Mouse (Mus musculus): ENCODE results near the gene Eef1a2.
A peak's percentile ranks its signal among the peaks of the same experiment; 100 is the strongest.

The Eef1a2 gene

DNA sequence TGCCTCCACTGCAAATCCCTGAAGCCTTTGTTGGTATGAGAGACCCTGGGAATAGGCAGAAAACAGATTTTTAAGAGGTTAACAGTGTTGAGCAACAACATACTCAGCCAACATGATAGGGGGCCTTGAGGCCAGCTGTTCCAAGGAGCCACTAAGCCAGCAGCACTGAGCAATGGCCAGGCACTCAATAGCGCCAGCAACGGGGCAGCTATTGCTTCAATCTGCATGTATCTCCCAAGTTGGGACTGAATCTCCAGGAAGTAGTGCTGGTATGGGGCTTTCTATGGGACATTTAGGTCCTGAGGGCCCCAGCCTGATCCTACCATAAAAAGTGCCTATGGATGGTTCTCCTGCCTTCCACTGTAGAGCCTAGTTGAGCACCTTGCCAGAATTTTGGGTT lies 1.7 kb upstream of the Eef1a2 start:
- no peak for DNase-seq (ENCODE audit: low read depth)

DNA sequence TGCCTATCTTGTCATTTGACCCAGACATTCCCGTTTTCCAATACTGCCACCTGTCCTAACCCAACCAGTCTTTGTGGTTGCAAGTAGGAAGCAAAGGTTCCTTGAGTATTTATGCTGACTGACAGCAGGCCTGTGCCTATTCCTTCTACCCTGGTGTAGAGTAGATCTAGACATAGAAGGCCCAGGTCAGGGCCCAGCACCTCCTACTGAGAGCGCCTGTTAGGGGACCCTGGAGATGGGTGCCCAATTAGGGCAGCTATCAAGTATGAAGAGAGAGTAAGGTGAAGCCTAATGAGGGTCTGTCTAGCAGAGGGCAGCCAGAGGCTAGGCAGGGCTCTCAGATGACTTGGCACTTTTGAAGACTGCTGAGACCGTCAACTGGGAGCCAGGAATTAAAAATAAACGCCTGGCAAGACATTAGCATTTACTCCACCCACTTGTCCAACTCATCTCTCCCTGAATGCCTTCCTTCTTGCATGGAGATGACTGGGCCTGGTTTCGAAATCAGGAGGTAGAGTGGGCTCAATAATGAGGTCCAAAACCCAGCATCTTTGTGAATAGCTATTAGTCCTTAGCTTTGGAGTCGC lies 995 bp upstream of the Eef1a2 start:
- DNase-seq (ENCODE audit: low read depth): peak; percentile 7

DNA sequence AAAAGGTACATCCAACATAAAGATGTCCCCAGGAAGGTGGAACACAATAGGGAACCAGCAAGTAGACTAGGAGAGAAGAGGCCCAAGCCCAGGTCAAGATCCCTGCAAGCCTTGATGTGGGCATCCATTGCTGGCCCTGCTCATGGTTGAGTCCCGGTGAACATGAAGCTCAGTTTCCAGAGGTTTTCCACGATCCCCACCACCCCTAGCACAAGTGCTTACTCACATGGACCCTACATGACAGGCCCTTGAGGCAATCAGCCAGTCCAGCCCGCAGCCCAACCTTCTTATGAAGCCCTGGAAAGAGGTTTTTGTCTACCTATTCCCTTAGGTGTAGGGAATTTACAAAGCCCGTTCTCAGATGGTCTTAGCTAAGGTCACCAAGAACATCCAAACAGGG lies 366 bp upstream of the Eef1a2 start:
- no peak for DNase-seq (ENCODE audit: low read depth)

DNA sequence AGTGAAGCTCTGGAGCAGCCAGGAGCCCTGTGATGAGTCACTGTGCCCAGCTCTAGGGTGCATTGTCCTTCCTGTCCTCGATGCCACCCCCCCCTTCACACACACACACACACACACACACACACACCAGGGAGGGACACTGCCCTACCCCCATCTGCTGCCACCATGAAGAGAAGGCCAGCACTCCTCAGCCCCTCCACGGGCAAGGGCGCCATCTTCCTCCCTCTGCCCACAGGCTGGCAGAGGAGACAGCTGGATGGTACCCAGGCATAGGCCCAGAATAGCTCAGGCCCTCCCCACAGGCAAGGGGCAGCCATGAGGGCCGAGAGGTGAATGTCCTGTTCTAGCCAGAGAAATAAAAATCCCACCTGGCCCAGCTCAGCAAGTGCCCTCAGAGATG lies 1.0 kb downstream of the Eef1a2 start:
- no peak for DNase-seq (ENCODE audit: low read depth)

DNA sequence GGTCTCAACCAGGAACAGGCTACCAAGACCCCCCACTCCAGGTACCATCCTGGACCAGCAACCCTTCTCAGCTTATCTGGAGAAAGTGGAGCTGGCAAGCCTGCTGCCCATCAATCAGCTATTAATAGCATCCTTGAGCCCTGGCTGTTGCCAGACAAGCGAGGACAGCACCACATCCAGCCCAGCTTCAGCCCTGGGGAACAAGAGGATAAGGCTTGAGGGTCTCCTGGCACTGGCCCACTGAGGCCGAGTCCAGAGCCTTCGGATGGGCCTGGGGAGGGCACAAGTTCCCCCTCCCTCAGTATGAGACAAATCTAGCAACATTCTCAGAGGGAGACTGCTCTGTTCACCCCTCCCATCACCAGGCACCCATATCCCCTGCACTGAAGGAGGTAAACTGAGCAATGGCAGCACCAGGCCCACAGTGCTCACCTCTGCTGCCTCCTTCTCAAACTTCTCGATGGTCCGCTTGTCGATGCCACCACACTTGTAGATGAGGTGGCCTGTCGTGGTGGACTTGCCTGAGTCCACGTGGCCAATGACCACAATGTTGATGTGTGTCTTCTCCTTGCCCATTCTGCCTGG lies 1.9 kb downstream of the Eef1a2 start:
- DNase-seq (ENCODE audit: low read depth): no peak

DNA sequence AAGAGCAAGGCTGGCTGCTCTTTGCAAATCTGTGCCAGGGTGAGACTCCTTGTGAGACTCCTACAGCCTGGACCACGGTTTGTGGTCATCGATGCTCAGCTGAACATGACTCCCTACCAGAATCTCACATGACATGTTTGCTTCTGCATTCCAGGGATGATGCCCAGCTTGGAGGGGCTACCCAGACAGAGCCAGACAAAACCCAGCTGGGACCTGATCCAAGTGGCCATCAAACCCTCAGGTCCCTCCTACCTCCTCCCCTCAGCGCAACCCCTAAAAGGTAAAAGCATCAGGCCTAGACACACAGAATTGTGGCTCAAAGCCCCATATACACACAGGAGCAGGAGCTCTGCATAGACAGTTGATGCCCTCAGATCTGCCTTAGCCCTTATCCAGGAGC lies 2.5 kb downstream of the Eef1a2 start:
- DNase-seq (ENCODE audit: low read depth): no peak

DNA sequence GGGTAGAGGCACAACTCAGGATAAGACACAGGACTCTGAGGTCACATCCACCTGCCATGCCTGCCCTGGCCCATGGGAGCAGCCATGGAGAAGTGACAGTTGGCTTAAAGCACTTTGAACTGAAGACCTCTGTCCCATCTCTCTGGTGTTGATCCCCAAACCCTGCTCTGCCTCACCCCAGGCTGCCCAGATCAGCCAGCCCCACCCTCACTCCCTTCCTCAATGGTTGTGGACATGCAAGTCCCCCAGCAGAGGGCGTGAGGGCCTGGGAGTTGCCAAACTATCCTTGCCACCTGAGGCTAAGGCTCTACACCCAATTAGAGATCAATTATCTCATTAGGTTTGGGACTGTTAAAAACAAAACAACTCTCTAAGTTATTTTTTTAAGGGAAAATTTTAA lies 3.0 kb downstream of the Eef1a2 start:
- DNase-seq (ENCODE audit: low read depth): no peak

DNA sequence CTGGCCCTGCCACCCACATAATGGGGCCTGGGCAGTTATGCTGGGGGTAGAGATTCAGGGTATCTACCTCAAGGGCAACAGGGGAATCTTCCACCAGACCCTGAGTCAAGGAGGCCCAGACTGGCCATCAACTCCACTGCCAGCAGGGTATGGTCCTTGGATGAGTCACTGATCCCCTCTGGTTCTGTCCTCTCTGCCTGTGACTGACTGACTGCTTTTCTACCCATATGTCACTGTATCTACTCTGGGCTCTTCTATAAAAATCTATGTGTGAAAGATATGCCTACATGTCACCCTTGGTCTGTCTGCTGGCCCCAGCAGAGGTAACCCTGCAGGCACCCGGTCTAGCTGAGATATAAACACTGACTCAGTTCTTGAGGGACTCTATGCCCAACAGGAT lies 3.7 kb downstream of the Eef1a2 start:
- no peak for DNase-seq (ENCODE audit: low read depth)

DNA sequence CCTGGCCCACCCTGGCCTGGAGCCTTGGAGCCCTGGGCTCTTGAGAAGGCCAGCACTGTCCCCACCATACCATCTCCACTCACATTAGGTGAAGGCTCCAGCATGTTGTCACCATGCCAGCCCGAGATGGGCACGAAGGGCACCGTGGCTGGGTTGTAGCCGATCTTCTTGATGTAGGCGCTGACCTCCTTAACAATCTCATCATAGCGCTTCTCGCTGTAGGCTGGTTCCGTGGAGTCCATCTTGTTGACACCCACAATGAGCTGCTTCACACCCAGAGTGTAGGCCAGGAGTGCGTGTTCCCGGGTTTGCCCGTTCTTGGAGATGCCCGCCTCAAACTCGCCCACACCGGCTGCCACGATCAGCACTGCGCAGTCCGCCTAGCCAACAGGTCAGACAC lies 4.1 kb downstream of the Eef1a2 start:
- DNase-seq (ENCODE audit: low read depth): no peak

DNA sequence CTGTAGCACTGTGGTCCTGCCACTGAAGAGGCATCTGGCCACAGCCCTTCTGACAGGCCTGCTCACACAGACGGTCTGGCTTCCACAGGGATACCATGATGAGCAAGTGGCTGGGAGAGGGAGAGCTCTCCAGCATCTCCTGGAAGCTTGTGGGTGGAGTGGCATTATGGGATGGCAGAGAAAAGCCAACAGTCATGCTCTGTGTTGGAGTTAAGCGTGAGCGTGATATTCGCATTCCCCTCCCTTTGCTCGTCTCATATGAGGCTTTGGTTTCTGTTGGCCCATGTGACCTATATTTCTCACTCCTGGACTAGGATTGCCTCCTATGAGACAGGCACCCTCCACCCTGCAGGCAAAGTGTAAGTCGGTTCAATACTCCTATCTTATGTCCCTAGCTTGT lies 6.5 kb downstream of the Eef1a2 start:
- no peak for DNase-seq (ENCODE audit: low read depth)

DNA sequence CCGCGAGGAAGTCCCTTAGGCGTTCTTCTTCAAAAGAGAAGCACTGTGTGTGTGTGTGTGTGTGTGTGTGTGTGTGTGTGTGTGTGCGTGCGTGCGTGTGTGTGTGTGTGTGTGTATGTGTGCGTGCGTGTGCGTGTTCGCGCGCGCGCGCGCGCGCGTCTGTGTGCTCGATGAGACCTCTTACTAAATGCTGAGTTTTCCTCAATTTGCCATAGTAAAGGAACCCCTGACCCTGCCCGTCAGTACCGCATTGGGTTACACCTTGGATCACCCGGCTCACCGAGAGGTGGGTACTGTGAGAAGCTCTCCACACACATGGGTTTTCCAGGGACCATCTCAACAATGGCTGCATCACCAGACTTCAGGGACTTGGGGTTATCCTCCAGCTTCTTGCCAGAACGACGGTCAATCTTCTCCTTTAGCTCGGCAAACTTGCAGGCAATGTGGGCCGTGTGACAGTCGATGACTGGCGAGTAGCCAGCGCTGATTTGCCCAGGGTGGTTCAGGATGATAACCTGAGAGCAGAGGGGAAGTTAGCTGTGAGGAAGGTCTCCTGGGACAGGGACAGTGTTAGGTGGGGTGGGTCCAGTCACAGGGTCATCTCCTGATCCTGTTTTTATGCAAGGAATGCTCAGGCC lies 8.4 kb downstream of the Eef1a2 start:
- DNase-seq (ENCODE audit: low read depth): no peak

DNA sequence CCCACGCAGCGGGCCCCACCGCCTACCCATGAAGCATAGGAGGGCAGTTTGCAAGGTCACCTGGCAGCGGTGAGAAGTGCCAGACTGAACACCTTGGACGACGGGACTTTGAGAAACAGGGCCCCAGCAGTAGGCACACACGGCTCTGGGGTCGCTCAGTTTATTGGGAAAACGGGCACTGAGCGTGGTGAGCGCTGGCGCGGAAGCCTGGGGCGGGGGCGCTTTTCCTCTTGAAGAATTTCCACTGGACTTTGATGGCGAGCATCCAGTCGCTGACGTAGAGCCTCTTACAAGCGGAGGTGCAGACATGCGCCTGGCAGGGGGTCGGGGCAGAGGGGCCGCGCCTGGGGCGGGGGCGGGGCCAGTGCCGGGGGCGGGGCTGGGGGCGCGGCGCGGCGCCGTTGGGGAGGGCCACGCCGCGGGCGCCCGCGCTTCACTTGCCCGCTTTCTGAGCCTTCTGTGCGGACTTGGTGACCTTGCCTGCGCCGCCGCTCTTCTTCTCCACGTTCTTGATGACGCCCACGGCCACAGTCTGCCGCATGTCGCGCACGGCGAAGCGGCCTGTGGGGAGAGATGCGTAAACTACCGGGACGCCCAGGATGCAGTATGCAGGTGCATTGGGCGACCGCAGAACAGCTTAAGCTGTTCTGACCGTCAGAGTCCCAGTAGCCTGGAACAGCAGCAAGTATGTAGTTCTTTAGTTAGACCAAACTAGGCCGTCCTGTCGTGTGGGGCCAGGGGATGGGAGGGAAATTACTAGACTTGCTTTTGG lies 9.1 kb downstream of the Eef1a2 start:
- no peak for DNase-seq (ENCODE audit: low read depth)

DNA sequence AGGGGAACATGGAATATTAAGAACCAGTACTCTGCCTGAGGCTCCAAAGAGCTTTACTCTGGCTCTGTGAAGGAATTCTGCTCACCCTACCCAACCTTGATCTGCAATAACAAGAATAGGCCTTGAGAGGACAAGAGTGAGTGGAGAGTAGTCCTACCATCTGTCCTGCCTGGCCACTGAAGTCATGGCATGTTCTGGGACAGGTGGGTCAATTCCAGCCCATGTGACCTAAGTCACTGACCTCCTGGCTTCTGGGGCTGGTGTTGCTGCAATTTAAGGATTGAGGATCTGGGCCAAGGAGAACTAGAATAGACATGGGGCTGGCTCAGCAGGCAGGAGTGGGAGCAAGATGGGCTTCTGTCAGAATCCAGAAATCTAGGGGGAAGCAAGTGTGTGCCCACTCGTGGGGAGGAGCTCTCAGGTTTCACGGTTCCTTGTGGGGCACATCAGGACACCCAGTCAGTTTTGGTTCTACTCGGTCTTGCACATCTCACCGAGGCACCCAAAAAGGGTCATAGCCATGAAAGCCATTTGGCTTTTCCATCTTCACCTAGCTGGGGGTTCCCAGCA lies 9.8 kb downstream of the Eef1a2 start:
- DNase-seq (ENCODE audit: low read depth): no peak

DNA sequence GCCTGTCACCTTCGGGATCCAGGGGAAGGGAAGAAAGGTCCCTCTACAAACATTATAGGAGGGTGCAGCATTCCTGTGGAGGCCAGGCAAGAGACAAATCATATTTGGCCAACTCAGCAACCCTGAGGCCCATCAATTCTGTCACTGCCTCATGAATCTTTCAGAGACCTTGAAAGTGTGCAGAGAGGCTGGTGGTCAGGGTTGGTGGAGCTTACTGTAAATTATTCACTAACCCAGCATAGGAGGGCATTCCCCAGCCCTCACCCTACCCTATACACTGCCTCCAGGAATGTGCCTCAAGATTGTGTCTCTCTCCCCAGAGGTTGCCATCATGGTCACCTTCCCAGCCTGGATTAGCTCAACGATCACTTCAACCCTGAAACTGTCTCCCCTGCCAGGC lies 12.1 kb downstream of the Eef1a2 start:
- no peak for DNase-seq (ENCODE audit: low read depth)

DNA sequence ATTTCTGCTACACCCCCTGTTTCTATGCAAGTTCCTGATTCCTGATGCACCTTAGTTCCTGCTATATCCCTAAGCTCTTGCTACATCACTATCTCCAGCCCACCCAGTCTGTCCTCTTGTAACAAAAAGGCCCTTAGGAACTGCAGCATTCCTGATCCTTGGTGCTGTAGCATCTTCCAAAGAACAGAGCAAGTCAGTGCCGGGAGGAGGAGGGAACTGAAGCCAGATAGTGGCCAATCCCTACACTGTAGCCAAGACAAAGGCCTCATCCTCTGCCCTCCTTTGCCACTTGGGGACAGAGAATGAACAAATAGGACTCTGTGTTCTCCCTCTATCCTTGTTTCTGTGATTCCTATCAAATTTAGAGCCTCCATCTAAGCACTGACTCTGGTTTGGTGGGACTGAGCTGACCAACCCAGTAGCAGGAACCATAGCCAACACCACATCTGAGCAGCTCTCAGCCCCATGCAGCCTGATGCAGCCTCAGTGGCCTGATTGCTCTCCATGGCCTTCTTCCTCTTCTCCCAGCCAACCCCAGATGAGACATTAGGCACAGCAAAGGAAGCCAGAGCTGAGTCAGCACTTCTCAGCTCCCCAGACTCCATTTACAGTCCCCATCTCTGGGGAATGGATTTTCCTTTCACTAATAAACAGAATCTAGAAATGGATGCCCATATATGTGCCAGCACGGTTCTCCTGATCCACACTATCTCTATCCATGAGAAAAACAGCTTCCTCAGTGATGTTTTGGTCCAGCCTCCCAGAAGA lies 13.1 kb downstream of the Eef1a2 start:
- DNase-seq (ENCODE audit: low read depth): no peak

DNA sequence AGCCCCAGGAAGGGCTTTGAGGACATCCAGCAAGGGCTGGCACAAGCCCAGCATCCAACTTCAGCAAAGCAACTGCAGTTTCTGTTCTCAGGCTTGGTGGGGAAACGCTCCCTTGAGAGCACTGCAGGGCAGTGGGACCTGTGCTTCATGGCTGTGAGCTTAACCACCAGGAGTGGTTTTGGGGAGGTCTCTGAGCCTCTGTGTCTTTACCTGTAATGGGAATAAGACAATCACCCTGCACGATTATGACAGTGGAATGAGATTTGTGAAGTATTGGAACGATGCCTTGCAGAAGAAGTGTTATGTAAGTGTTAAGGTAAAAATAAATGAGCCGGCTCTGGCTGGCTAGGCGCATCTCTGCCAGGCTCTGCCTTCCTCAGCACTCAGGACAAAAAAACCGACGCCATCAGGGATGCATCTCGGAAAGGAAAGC lies 14.1 kb downstream of the Eef1a2 start:
- no peak for DNase-seq (ENCODE audit: low read depth)

DNA sequence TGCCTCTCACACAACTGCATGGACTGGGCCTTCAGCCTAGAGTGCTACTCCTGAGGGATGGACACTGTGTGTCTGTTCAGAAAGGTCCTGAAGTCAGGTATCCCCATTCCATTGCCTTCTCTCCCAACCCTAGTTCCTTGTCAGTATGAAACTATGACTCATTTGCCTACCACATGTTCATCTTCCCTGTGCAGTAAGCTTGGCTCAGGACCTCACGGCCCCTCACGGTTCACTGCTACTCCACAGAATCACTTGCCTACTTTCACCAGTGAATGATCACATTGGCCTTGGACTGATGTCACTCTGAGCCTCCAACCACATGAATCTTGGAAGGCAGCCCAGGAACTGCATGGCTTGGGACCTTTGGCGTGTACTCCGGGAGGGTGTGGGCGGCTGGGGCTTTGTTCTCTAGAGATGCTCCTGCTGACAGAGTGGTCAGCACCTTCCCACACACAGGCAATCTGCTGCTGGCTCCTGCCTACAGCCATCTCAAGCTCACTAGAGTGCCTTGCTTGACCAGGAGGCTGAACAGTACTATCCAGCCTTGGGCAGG lies 17.1 kb downstream of the Eef1a2 start:
- no peak for DNase-seq (ENCODE audit: low read depth)

DNA sequence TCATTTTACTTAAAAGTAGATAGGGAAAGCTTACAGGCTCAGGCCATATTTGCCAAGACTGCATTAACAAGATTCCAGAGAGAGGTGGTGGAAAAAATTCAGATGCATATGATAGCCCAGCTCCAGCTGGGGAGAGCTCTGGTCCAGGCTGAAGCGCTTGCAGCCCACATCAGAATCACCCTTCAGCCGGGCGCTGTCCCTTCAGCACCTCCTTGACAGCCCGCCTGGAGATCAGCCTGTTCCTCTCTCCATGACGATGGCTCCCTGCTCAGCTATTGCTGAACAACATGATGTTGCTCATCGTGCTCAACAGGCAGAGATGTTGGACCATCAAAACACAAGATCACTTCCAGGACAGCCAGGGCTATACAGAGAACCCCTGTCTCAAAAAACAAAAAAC lies 19.9 kb downstream of the Eef1a2 start:
- DNase-seq (ENCODE audit: low read depth): no peak

DNA sequence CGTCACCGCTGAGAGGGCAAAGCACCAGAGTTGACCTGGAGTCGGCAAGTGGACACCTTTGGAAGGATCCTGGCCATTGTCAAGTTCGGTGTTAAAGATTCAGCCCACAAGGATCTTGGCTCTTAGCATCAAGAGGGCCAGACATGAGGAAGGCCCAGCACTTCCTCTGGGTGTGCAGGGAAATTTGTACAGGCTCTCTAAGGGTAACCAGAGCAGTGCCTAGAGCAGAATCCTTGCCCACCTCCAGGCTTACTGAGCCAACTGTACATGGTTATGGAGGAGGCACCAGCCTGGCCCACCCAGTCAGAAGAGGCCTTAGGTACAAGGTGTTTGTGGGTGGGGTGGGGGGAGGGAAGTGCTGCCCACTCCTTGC lies 21.4 kb downstream of the Eef1a2 start:
- DNase-seq (ENCODE audit: low read depth): no peak

DNA sequence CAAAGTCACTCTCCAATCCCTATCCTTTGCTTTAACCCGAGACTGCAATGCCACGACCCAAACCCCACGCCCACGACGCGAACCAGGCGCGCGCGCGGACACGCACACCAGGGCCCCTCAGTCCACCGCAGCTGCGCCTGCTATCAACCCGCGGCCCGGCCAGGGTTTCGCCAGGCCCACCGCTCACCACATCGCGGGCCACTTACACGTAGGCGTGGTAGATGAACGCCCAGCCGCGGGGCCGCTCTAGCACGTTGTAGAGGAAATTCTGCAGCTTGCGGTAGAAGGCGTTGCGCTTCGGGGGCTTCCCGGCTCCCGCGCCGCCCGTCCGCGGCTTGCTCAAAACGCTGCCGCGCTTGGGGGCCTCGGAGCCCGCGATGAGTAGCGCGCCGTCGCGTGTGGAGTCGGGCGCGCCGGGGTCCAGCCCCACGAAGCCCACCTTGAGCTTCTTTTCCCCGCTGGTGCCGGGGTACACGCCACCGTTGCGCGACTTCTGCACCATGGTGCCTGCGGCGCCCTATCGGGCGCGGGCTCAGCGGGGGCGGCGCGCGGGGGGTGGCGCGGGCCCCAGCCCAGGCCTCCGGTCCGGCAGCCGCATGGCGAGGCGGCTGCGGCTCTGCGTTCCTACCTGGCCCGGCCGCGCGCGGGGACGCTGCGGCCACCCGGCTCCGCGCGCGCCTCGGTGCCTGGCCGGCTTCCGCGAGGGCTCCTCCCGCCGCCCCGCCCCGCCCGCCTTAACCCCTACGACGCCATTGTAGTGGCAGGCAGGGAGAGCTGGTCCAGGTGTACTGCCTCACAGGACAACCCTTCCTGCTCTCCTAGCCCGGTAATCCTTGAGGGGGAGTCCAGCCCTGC lies 22.0 kb downstream of the Eef1a2 start, which contains the start of gene Kcnq2:
TSS of gene Kcnq2 (minus strand) at position 710 of the 855 bp plus-strand sequence.
- no peak for DNase-seq (ENCODE audit: low read depth)
